Mouse (Mus musculus) ovary, postnatal 10 days (tissue): ENCODE data around the gene Itgam.
"Not testable (repeated sequence)": the region's sequence is repeated elsewhere in the genome, so short reads cannot be mapped to it uniquely, and the experiment has no call there.

ENCODE experiments used
- DNase-seq: peaks from one replicate; pipeline ENCODE4 v3.0.0; 2022; ENCODE audit warnings: low spot score

The Itgam gene

DNA sequence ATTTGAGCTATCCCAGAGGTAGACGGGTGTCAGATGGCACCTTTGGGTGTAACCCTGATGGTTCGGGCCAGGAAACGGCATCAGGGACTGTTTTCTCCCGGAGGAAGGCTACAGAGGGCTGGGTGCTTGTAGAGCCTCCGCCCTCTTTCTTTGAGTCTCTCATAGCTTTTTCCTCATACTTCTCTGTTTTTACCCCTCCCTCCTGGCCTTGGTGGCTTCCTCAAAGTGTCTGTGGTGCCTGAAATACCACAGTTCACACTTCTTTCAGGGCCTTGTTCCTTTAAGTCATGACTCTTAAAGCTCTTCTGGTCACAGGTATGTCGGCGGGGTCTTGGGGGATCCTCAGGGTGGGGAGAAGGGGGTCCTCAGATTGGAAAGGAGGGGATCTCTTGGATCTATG, at the start of gene Itgam, which contains the start of gene Gm49368:
Gene Itgam, plus strand, starts transcription at position 185 of the 400 bp plus-strand sequence.
Gene Gm49368, plus strand, starts transcription at position 228 of the 400 bp plus-strand sequence.
- DNase-seq: no peak

DNA sequence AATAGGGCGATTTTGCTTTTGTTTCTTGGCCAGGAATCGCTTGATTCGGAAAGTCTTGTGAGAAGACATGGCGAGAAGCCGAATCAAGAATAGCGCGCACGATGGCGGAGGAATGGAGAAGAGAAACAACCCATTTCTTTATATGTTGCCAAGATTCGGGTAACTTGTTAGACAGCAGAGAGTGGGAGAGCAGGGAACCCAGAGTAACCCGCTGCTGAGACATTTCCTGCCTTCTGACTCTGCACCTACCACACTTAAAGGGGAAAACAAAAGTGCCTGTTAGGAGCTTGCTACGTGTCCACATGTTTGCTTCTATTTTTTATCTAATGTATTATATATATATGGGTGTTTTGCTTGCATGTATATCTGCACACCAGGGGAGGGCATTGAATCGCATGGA, 49.3 kb upstream of the Itgam start:
- DNase-seq: no peak

DNA sequence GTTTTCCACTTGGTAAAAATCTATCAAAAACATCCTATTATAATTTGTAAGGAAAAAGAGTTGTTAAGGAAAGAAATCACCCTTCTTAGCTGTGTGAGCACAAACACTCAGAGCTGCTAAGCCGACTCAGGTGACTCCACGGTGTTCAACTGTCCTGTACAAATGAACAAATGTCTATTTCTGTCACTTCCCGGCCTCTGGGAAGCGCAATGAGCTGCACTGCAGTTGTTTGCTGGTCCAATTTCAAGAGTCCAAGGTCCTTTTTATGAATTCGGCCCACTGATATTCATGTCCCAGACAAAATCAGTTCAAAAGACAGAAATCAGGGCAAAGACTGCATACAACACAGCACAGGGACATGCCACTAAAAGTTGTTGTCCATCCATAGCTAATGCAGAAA, 46.3 kb upstream of the Itgam start:
- not testable (repeated sequence) for DNase-seq

DNA sequence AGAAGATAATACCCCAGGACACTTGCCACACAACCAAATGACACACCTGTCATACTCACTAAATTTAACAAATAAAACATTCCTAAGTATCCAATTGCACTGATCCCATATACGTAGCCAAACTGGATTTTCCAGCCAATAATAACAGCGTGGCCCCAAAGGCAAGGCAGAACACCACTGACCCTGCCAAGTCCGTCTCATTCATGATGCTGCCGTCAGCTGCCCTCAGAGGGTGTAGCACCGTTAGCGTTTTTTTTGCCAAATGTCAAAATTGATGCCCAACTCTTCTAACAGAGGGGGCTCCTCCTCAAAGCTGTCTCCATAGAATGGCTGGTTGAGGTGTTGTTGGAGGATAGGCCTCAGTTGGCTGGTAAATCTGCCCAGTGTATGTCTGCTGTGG, 45.8 kb upstream of the Itgam start:
- no peak for DNase-seq

- DNase-seq: no peak
These were observed 44.2 kb upstream of the Itgam start for GRCm38 (mm10) chr7:128018275-128018674.

- DNase-seq: no peak
These were observed 43.3 kb upstream of the Itgam start for GRCm38 (mm10) chr7:128019187-128019586.

GRCm38 (mm10) chr7:128022974-128023373, 39.5 kb upstream of the Itgam start:
- DNase-seq: no peak

DNA sequence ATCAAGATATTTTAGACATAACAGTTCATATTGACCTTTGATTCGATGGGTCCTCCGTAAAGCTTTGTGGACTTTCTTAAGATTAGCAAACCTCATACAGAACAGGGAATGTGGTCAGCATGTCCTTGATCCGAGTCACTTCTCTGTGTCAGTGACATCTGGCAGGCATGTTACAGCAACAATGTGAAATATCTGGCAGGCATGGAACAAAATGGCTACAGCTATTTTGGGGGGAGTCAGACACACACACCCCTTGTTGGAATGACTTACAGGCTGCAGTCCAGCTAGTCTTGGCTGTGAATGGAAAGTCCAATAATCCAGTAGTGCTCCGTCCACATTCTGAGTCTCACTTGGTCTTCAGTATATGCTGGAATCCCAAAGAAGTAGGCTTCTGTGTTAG, 38.9 kb upstream of the Itgam start:
- DNase-seq: no peak

DNA sequence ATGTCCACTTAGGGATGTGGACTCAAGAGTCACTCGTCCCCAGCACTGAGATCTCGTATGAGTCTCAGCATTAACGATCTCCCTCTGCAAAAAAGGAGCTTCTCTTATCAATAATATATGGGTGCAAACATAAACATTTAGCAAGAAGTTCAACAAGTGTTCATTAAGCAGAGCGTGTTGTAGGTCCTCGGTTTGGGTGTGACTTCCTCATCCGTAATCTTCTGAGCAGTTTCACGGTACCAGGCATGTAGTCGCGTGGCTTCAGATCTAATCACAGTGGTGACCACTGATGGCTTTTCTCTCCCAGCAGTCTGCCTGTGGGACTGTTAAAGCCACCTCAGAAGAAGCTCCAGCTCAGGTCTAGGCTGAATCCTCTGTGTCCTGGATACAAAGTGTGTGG, 38.1 kb upstream of the Itgam start:
- DNase-seq: no peak

DNA sequence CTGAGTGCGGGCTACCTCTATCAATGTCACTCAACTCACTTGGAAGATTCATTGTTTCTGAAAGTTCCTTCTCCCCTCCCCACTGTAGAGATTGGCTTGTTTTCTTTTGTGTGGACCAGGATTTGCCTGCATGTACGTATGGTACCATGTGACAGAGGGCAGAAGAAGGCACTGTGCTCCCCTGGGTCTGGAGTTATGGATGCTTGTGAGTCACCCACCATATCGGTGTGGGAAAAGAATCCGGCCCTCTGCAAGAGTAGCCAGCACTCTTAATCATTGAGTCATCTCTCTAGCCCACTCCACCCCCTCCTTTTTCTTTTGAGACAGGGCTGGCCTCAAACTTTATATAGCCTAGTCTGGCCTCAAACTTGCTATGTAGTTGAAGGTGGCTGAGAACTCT, 37.5 kb upstream of the Itgam start:
- DNase-seq: no peak

GRCm38 (mm10) chr7:128025381-128025780, 37.1 kb upstream of the Itgam start:
- no peak for DNase-seq

GRCm38 (mm10) chr7:128031403-128031976, 30.9 kb upstream of the Itgam start:
- no peak for DNase-seq

DNA sequence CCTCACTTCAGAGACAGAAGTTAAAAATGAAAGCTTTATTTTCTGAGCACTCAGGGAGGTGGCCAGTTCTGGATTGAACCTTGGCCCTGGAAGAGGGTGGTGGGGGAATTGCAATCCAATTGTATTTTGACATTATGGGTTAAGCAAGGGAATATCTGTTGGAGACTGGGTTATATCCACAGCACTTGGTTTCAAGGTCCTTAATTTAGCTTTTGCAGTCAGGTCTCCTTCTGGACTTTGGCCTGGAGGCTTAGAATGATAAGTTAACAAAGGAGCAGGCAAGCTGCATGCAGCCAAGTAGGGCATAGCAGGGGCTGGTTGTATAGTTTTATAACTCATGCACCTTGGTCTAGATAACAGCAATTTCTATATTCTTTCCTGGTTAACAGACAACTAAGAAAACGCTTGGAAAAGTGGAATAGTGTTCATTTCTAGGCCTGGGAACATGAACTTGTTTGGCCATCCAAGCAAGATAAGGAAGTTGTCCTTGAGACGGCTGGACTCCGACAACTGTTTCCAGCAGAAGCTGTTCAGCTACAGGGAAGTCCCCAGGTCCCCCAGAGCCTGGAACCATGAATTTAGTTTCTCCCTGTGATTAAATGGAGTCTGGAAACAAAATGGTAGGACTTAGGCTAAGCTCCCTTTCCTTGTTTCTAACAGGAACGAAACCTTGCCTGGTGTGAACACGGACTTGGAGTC, 30.0 kb upstream of the Itgam start:
- DNase-seq: no peak

DNA sequence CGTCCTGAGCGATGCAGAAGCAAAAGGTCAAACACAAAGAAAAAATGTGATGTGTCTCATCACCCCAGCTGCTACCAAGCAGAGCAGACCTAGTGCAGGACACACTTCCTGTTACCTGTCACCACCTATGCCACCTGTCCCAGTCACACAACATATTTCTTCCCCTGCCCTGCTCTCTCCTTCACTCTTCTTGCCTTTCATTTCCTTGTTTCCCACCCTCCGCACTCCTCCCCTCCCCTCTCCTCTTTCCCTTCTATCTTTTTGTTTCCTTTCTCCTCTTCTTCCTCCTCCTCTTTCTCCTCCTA, 29.5 kb upstream of the Itgam start:
- DNase-seq: no peak

- DNase-seq: no peak
These were observed 28.8 kb upstream of the Itgam start for GRCm38 (mm10) chr7:128033616-128034015.

GRCm38 (mm10) chr7:128042161-128042820, 20.1 kb upstream of the Itgam start:
- not testable (repeated sequence) for DNase-seq

GRCm38 (mm10) chr7:128044142-128044785, 18.2 kb upstream of the Itgam start:
- no peak for DNase-seq

GRCm38 (mm10) chr7:128045640-128046039, 16.8 kb upstream of the Itgam start:
- no peak for DNase-seq

- DNase-seq: no peak
These were observed 13.6 kb upstream of the Itgam start for GRCm38 (mm10) chr7:128048819-128049218.

- DNase-seq: no peak
These were observed 13.2 kb upstream of the Itgam start for GRCm38 (mm10) chr7:128049254-128049653.

GRCm38 (mm10) chr7:128050739-128051138, 11.7 kb upstream of the Itgam start:
- no peak for DNase-seq

DNA sequence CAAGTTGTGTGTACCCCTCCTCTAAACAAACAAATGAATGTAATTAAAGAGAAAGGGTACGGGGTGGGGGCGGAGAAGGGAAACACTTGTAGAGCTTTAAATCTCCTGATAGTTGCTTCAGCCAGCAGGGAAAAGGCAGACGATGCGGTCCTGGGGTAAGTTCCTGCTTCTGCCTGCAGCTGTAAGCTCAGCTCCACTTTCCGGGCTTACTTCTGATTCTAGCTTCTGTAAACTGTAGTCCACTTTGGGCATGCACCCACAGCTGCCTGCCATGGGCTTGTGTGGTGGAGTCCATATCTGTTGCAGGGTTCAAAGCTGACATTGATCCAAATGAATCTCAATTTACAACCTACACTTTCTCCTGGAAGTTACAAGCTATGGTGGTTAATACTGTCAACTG, 9.4 kb upstream of the Itgam start:
- DNase-seq: no peak

GRCm38 (mm10) chr7:128056917-128057444, 5.5 kb upstream of the Itgam start:
- DNase-seq: no peak
